Comparison of ENCODE assay signal across 14 mouse cellular contexts in genomic region chr2:106730608-106731007, GRCm38 (mm10). TPM values are rescaled to one million over a fixed set of nuclear protein-coding genes. Genes with fewer than 3 reads are reported as not detected.
DNase-seq lines count a peak whose midpoint lies in the region; ATAC-seq and TF ChIP-seq lines count a peak whose summit lies in the region.
"Had no signal": no experiment of that assay in that cellular context is flagged by ENCODE, and none has a peak within 500 bp of the region (broad histone marks: within the 10 kb centered on the region; RNA-seq: fewer than 3 reads in every experiment).

No protein-coding gene starts in this region.

- H3K27ac ChIP-seq in hindbrain, embryonic 10.5 days = peak overlapping the region; percentile 12; the same call in 1 of the 2 replicates
- H3K27ac ChIP-seq in hindbrain, embryonic 14.5 days = no peak overlapping the region
- no peak overlapping the region for H3K27ac ChIP-seq in midbrain, embryonic 15.5 days
- H3K27ac ChIP-seq in midbrain, embryonic 14.5 days (replicated peaks; ENCODE audit: low read depth, low read length) = no peak overlapping the region
- no peak overlapping the region for H3K27ac ChIP-seq in hindbrain, postnatal 0 days

- H3K9ac ChIP-seq in hindbrain, embryonic 14.5 days = no peak overlapping the region
- H3K9ac ChIP-seq in midbrain, embryonic 15.5 days = no peak overlapping the region
- no peak overlapping the region for H3K9ac ChIP-seq in midbrain, embryonic 14.5 days (replicated peaks; ENCODE audit: low read length)
- H3K9ac ChIP-seq in hindbrain, postnatal 0 days (replicated peaks; ENCODE audit: low read length) = no peak overlapping the region

- H3K27me3 ChIP-seq in hindbrain, embryonic 10.5 days (ENCODE audit: insufficient read depth, poor library complexity, severe bottlenecking) = no peaks in the 10 kb centered on the region; the same call in 1 of the 2 replicates
- H3K27me3 ChIP-seq in hindbrain, embryonic 14.5 days (ENCODE audit: control insufficient read depth, insufficient read depth, low read length) = no peaks in the 10 kb centered on the region
- no peaks in the 10 kb centered on the region for H3K27me3 ChIP-seq in midbrain, embryonic 15.5 days (replicated peaks)
- no peaks in the 10 kb centered on the region for H3K27me3 ChIP-seq in midbrain, embryonic 14.5 days (ENCODE audit: control insufficient read depth, insufficient read depth, low read length)
- no peaks in the 10 kb centered on the region for H3K27me3 ChIP-seq in hindbrain, postnatal 0 days (ENCODE audit: insufficient read depth, low read length)
- H3K27me3 ChIP-seq: megakaryocyte, embryonic 14.5 days had no signal

- H3K9me3 ChIP-seq in hindbrain, embryonic 10.5 days = no peaks in the 10 kb centered on the region
- H3K9me3 ChIP-seq in hindbrain, embryonic 14.5 days (ENCODE audit: control insufficient read depth, low read length) = no peaks in the 10 kb centered on the region
- H3K9me3 ChIP-seq in midbrain, embryonic 15.5 days = no peaks in the 10 kb centered on the region
- no peaks in the 10 kb centered on the region for H3K9me3 ChIP-seq in midbrain, embryonic 14.5 days (ENCODE audit: control insufficient read depth, low read length)
- H3K9me3 ChIP-seq in hindbrain, postnatal 0 days (ENCODE audit: low read length) = no peaks in the 10 kb centered on the region

- no peak overlapping the region for H3K4me3 ChIP-seq in hindbrain, embryonic 10.5 days
- no peak overlapping the region for H3K4me3 ChIP-seq in hindbrain, embryonic 14.5 days (replicated peaks; ENCODE audit: low read length)
- no peak overlapping the region for H3K4me3 ChIP-seq in midbrain, embryonic 15.5 days
- H3K4me3 ChIP-seq in midbrain, embryonic 14.5 days (replicated peaks; ENCODE audit: low read depth, low read length) = no peak overlapping the region
- H3K4me3 ChIP-seq in hindbrain, postnatal 0 days (ENCODE audit: low read length) = no peak overlapping the region
- H3K4me3 ChIP-seq: erythroblast, embryonic 14.5 days; megakaryocyte, embryonic 14.5 days had no signal

- no peak for ATAC-seq in hindbrain, embryonic 14.5 days (ENCODE audit: low FRiP score)
- ATAC-seq in midbrain, embryonic 15.5 days (replicated peaks) = peak; percentile 31; the same call in 1 of the 2 replicates
- ATAC-seq in midbrain, embryonic 14.5 days (ENCODE audit: low FRiP score, low TSS enrichment) = no peak
- ATAC-seq in hindbrain, postnatal 0 days = peak; percentile 42; the same call in 1 of the 2 replicates
- no peak for ATAC-seq in megakaryocyte progenitor cell, adult 5-6 weeks (replicated peaks; ENCODE audit: poor library complexity)

- WGBS in hindbrain, embryonic 10.5 days = 83% methylated on average over 8 of the region's 8 CpGs
- 76% methylated on average over 8 of the region's 8 CpGs for whole genome bisulfite sequencing in hindbrain, embryonic 14.5 days
- 72% methylated on average over 8 of the region's 8 CpGs for WGBS in midbrain, embryonic 15.5 days
- WGBS in midbrain, embryonic 14.5 days = 77% methylated on average over 8 of the region's 8 CpGs
- WGBS in hindbrain, postnatal 0 days = 58% methylated on average over 8 of the region's 8 CpGs

- DNase-seq in hindbrain, embryonic 10.5 days (ENCODE audit: low spot score) = no peak
- DNase-seq in hindbrain, embryonic 14.5 days (ENCODE audit: low spot score) = no peak
- no peak for DNase-seq in midbrain, embryonic 14.5 days
- DNase-seq in hindbrain, postnatal 0 days (ENCODE audit: low spot score) = no peak
- no peak for DNase-seq in left cerebral cortex, adult 9 months (ENCODE audit: low spot score in 2 of 2)
- no peak for DNase-seq in urinary bladder, postnatal 10 days (ENCODE audit: low spot score)
- DNase-seq: cerebellum, postnatal 36 days; gastrocnemius, postnatal 14 days; right cerebral cortex, postnatal 25 days; thymus, postnatal 36 days had no signal

- no peak for TF ChIP-seq CTCF in hindbrain, postnatal 0 days (IDR thresholded peaks at IDR 0.05; ENCODE audit: low read depth)

- H3K4me2 ChIP-seq in hindbrain, embryonic 14.5 days (replicated peaks) = no peak overlapping the region
- no peak overlapping the region for H3K4me2 ChIP-seq in midbrain, embryonic 15.5 days
- no peak overlapping the region for H3K4me2 ChIP-seq in midbrain, embryonic 14.5 days (ENCODE audit: low read length)
- no peak overlapping the region for H3K4me2 ChIP-seq in hindbrain, postnatal 0 days (ENCODE audit: low read depth, low read length)

- H3K4me1 ChIP-seq in hindbrain, embryonic 10.5 days (replicated peaks) = peaks cover 26% of the 10 kb centered on the region
- H3K4me1 ChIP-seq in hindbrain, embryonic 14.5 days (replicated peaks; ENCODE audit: control insufficient read depth, insufficient read depth, low read length) = peaks cover 22% of the 10 kb centered on the region
- peaks cover 30% of the 10 kb centered on the region for H3K4me1 ChIP-seq in midbrain, embryonic 15.5 days
- H3K4me1 ChIP-seq in midbrain, embryonic 14.5 days (ENCODE audit: control insufficient read depth, insufficient read depth, low read length) = peaks cover 31% of the 10 kb centered on the region
- H3K4me1 ChIP-seq in hindbrain, postnatal 0 days (ENCODE audit: insufficient read depth, low read length) = no peaks in the 10 kb centered on the region
- H3K4me1 ChIP-seq: megakaryocyte, embryonic 14.5 days had no signal

- 0 out of 2 replicates have a peak, but pooled peaks cover 3% of the 10 kb centered on the region for H3K36me3 ChIP-seq in hindbrain, embryonic 10.5 days
- H3K36me3 ChIP-seq in hindbrain, embryonic 14.5 days (replicated peaks; ENCODE audit: control insufficient read depth, insufficient read depth) = peaks cover 6% of the 10 kb centered on the region; the same call in 1 of the 2 replicates
- no peaks in the 10 kb centered on the region for H3K36me3 ChIP-seq in midbrain, embryonic 15.5 days (replicated peaks)
- H3K36me3 ChIP-seq in midbrain, embryonic 14.5 days (ENCODE audit: control insufficient read depth, insufficient read depth, low read length) = 0 out of 2 replicates have a peak, but pooled peaks cover 2% of the 10 kb centered on the region
- H3K36me3 ChIP-seq in hindbrain, postnatal 0 days (ENCODE audit: insufficient read depth, low read length) = no peaks in the 10 kb centered on the region

RNA-seq across cellular contexts. Expression of gene Mpped2, which starts 37.5 kb away (rescaled TPM):
- polyA plus RNA-seq in hindbrain, embryonic 10.5 days (2016; fragmentation: Nextera tagmentation; extraction: Ambion mirVana) = 30.4 and 35.2 TPM in 2 replicates
- 138 and 149 TPM in 2 replicates for polyA plus RNA-seq in hindbrain, embryonic 14.5 days (2014; fragmentation: Nextera tagmentation; extraction: Ambion mirVana)
- polyA plus RNA-seq in midbrain, embryonic 15.5 days (2015; fragmentation: Nextera tagmentation; extraction: Ambion mirVana) = 150 and 159 TPM in 2 replicates
- polyA plus RNA-seq in midbrain, embryonic 14.5 days (2014; fragmentation: Nextera tagmentation; extraction: Ambion mirVana) = 124 and 163 TPM in 2 replicates
- 39.1 and 50.7 TPM in 2 replicates for total RNA-seq in hindbrain, postnatal 0 days (2014; rRNA removed)
- 74.1 and 80.0 TPM in 2 replicates for polyA plus RNA-seq in hindbrain, postnatal 0 days (2015; fragmentation: Nextera tagmentation; extraction: Ambion mirVana)
- 0.25 and 1.3 TPM in 2 replicates for total RNA-seq in megakaryocyte progenitor cell, adult 5-6 weeks (2015)
- 0.30 TPM in 1 of 2 replicates, not detected in the other for total RNA-seq in megakaryocyte progenitor cell, adult 5-6 weeks (2017)
- polyA plus RNA-seq: erythroblast, embryonic 14.5 days had no signal

Comparison
In these comparisons a context has a peak if more than half of its experiments do, and no peak if none do; other contexts are left out.
1. ATAC-seq: peak in midbrain, embryonic 15.5 days (single experiment) and hindbrain, postnatal 0 days (single experiment); none in hindbrain, embryonic 14.5 days (single experiment), midbrain, embryonic 14.5 days (single experiment) and megakaryocyte progenitor cell, adult 5-6 weeks (single experiment).